Mouse (Mus musculus) midbrain, embryonic 11.5 days (tissue): ENCODE data around the gene Rps9. TPM values are rescaled to one million over a fixed set of nuclear protein-coding genes. Genes with fewer than 3 reads are reported as not detected.
"Not testable (repeated sequence)": the region's sequence is repeated elsewhere in the genome, so short reads cannot be mapped to it uniquely, and the experiment has no call there.

Experiments used
- ATAC-seq: fragments of 200-750 bp; cut with Nextera tagmentation; 2 replicates; pipeline ENCODE4 v1.8.0; 2017; ENCODE audit warnings: moderate TSS enrichment, moderate library complexity; ENCODE audit not compliant: low FRiP score
- DNase-seq: peaks from one replicate; pipeline ENCODE4 v3.0.0; 2015; ENCODE audit warnings: low spot score; ENCODE audit errors: missing footprints
- H3K27ac ChIP-seq: fragments of 300-500 bp; sonication (generic); 2 replicates; pipeline ENCODE4 v1.5.1; 2014; ENCODE audit warnings: low read depth, low read length
- H3K27me3 ChIP-seq: fragments of 300-500 bp; sonication (generic); 2 replicates; pipeline ENCODE4 v1.6.1; 2014; ENCODE audit warnings: mild to moderate bottlenecking, low read length, moderate library complexity, mixed read lengths; ENCODE audit not compliant: control insufficient read depth, insufficient read depth
- H3K36me3 ChIP-seq: fragments of 300-500 bp; sonication (generic); 2 replicates; pipeline ENCODE4 v1.6.1; 2014; ENCODE audit warnings: mild to moderate bottlenecking, low read length, moderate library complexity, mixed read lengths; ENCODE audit not compliant: control insufficient read depth, insufficient read depth
- H3K4me1 ChIP-seq: fragments of 300-500 bp; sonication (generic); 2 replicates; pipeline ENCODE4 v1.6.1; 2014; ENCODE audit warnings: low read length; ENCODE audit not compliant: control insufficient read depth, insufficient read depth
- H3K4me2 ChIP-seq: fragments of 300-500 bp; sonication (generic); 2 replicates; pipeline ENCODE4 v1.6.1; 2014; ENCODE audit warnings: mild to moderate bottlenecking, moderate library complexity
- H3K4me3 ChIP-seq: fragments of 300-500 bp; sonication (generic); 2 replicates; pipeline ENCODE4 v1.5.1; 2014; ENCODE audit warnings: low read depth, low read length
- H3K9ac ChIP-seq: fragments of 300-500 bp; sonication (generic); 2 replicates; pipeline ENCODE4 v1.6.1; 2014; ENCODE audit warnings: low read length
- H3K9me3 ChIP-seq: fragments of 300-500 bp; sonication (generic); 2 replicates; pipeline ENCODE4 v1.6.1; 2016; ENCODE audit warnings: low read length; ENCODE audit not compliant: control insufficient read depth
- WGBS: fragments of 180-500 bp; shearing (Covaris S2); extraction: QIAGEN DNeasy Blood & Tissue Kit; methylation state at CpG from one replicate; pipeline ENCODE4 v1.1.7; 2014; 5-methylcytosine and 5-hydroxymethylcytosine counted together
- microRNA-seq: library from miRNA; unstranded; fragments of <30 nt; microRNA quantifications from one replicate; pipeline ENCODE4, GENCODE M21; 2017
- polyA plus RNA-seq: library from polyadenylated mRNA; unstranded; fragments of >200 nt; fragmentation: Nextera tagmentation; extraction: Ambion mirVana; gene quantifications from 2 replicates; pipeline ENCODE4 v1.2.1, GENCODE M21; 2014

The Rps9 gene
- polyA plus RNA-seq, 1 experiment from 2014 or later, result 1,271 TPM

DNA sequence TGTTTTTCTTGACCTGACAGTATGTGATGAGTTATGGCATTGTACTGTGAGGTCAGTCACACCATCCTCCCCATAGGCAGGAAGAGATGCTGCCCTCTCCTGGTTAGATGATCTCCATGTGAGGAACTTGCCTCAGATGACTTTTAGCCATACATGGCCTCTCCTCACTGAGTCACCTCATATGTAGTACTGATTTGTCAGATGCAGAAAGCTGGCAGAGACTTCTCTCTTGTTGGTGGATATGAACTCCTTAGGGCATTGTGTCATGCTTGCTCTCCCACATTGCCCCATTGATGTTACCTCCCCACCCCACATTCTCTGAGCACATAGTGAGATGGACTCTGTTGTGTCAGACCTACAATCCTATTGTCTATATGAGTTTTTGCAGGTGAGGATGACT lies 21.7 kb downstream of the Rps9 start:
- H3K9ac ChIP-seq, ATAC-seq, H3K9me3 ChIP-seq, H3K4me2 ChIP-seq, DNase-seq, H3K27me3 ChIP-seq, H3K36me3 ChIP-seq, H3K4me1 ChIP-seq, H3K4me3 ChIP-seq, H3K27ac ChIP-seq: not testable (repeated sequence)

DNA sequence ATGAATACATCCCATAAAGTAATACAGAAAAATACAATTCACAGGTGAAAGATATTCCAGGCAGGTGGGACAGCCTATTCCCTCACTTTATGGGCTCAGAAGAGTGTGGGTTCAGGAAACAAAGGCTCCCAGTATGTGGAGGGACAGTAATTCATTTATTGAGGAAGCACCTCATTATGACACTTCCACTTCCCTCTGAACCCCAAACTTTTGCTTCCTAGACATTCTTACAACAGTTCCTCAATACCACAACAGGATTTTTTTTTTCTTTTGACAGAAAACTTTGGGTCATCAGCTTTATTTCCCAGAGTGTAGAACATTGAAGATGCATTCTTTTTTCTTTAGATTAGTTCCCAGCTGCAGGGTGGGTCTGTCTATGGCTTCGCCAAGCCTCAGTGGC lies 28.9 kb downstream of the Rps9 start:
- not testable (repeated sequence) for H3K27me3 ChIP-seq, H3K4me3 ChIP-seq, DNase-seq, H3K36me3 ChIP-seq, H3K4me1 ChIP-seq, ATAC-seq, H3K9ac ChIP-seq, H3K9me3 ChIP-seq, H3K4me2 ChIP-seq, H3K27ac ChIP-seq
- WGBS, result no CpG with 5 or more reads among the region's 1 CpGs

Small RNA genes within 50 kb of the gene (microRNA-seq; reads per million reads assigned to microRNA genes)
- 4.4 reads per million, percentile 19 among the genes with 10 or more reads in this experiment for gene Mir3572

Other genes with a start within 250 kb of the Rps9 start
- not detected in 2 replicates for gene Tarm1, start 201.4 kb upstream of the Rps9 start, polyA plus RNA-seq
- 0.08 and 0.25 TPM in 2 replicates for gene Oscar, start 87.8 kb upstream of the Rps9 start, polyA plus RNA-seq
- 299 and 373 TPM in 2 replicates for gene Ndufa3, start 86.6 kb upstream of the Rps9 start, polyA plus RNA-seq
- gene Tfpt, start 74.1 kb upstream of the Rps9 start, polyA plus RNA-seq, result 29.9 and 31.0 TPM in 2 replicates
- 140 and 148 TPM in 2 replicates for gene Prpf31, start 74.0 kb upstream of the Rps9 start, polyA plus RNA-seq
- 53.6 and 63.0 TPM in 2 replicates for gene Cnot3, start 58.7 kb upstream of the Rps9 start, polyA plus RNA-seq
- 16.4 and 16.9 TPM in 2 replicates for gene Leng1, start 38.2 kb upstream of the Rps9 start, polyA plus RNA-seq
- gene Tmc4, start 26.4 kb upstream of the Rps9 start, polyA plus RNA-seq, result 2.4 and 2.5 TPM in 2 replicates
- gene Tsen34, start 11.1 kb upstream of the Rps9 start, polyA plus RNA-seq, result 199 and 222 TPM in 2 replicates
- 21.7 and 23.8 TPM in 2 replicates for gene Mboat7, start 10.5 kb upstream of the Rps9 start, polyA plus RNA-seq
- gene Pirb, start 16.4 kb downstream of the Rps9 start, polyA plus RNA-seq, result 0.14 and 0.19 TPM in 2 replicates
- gene Gm15448, start 121.7 kb downstream of the Rps9 start, polyA plus RNA-seq, result not detected in 2 replicates
- gene Pira2, start 141.1 kb downstream of the Rps9 start, polyA plus RNA-seq, result not detected in 2 replicates
- gene Gm14548, start 194.1 kb downstream of the Rps9 start, polyA plus RNA-seq, result not detected in 2 replicates
- not detected in 2 replicates for gene Lilra6, start 211.5 kb downstream of the Rps9 start, polyA plus RNA-seq